Mouse (Mus musculus) bone marrow, adult 2 months (tissue): ENCODE results near the gene Fam71a.

Experiments
- CTCF ChIP-seq: fragments of 200-500 bp; IDR thresholded peaks from 2 replicates; pipeline ENCODE4 v1.5.1; 2011; ENCODE audit warnings: low read length, control low read depth; ENCODE audit not compliant: control insufficient read depth, insufficient read depth
- POLR2A ChIP-seq: fragments of 200-500 bp; IDR thresholded peaks from 2 replicates; pipeline ENCODE4 v1.6.1; 2011; ENCODE audit warnings: low read depth, mild to moderate bottlenecking, control low read depth, low read length, borderline replicate concordance; ENCODE audit not compliant: control insufficient read depth

DNA sequence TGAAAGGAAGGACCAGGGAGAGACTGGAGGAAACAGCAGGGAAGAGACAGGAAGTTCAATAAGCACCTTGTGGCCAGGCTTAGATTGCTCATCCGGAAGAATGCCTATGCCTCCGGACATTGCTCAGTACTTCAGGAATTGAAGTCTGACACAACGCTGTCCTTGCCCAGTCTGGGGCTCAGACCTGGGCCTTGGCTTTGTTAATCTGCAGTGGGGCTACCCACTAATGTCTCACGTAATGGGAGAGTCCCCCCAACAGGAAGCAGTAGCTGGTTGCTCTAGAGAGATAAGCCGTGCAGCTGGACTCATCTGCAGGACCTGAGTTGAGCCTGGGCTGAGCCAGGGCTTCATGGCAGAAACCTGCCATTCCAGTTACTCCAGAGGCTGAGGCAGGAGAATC lies 31.7 kb downstream of the Fam71a start:
- TF ChIP-seq POLR2A (no peak), CTCF (no peak)
